17 mouse cellular contexts compared by ENCODE assay signal in the genomic region with DNA sequence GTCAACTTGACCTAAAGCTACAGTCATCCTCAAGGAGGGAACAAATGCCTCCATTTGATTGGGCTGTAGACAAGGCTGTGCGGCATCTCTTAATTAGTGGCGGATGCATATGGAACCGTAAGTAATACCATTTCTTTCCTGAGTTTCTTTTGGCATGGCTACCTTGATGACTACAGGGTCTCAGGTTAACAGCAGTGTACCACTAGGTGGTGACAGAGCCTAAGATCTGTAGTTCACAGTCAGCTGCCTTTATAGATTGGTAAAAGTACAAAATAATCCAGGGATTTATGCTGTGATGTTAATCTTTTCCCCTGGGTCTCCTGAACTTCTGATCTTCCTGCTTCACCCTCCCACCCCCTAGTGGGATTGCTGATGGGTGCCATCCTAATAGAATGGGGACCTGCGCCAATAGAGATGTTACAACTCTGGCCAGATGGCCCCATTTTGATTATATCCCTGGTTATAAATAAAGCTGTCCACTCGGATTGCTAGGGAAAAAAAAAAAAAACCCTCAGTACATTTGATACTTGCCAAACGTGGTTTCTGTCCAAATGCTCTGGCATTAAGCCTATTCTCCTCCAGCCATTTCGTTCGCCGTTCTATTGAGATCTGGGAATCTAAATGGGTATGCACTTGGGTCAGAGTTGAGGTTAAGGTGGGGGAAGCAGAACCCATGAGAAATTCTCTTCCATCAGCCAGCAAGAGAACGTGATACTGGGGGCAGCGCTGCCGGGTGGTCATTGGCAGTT. TPM values are rescaled to one million over a fixed set of nuclear protein-coding genes. Genes with fewer than 3 reads are reported as not detected.
DNase-seq lines count a peak whose midpoint lies in the region; ATAC-seq and TF ChIP-seq lines count a peak whose summit lies in the region.
"Had no signal": no experiment of that assay in that cellular context is flagged by ENCODE, and none has a peak within 500 bp of the region (broad histone marks: within the 10 kb centered on the region; RNA-seq: fewer than 3 reads in every experiment).

No protein-coding gene starts in this region.

- no peak overlapping the region for H3K4me3 ChIP-seq in kidney, postnatal 0 days (replicated peaks; ENCODE audit: low read depth, low read length)
- H3K4me3 ChIP-seq in stomach, postnatal 0 days (ENCODE audit: low read depth, low read length): no peak overlapping the region
- H3K4me3 ChIP-seq: kidney, embryonic 15.5 days; limb, embryonic 12.5 days; neural tube, embryonic 15.5 days had no signal

- H3K36me3 ChIP-seq in kidney, postnatal 0 days (ENCODE audit: insufficient read depth, low read length): no peaks in the 10 kb centered on the region
- H3K36me3 ChIP-seq in stomach, postnatal 0 days (ENCODE audit: control insufficient read depth, insufficient read depth, low read length): no peaks in the 10 kb centered on the region
- H3K36me3 ChIP-seq: kidney, embryonic 15.5 days; limb, embryonic 12.5 days; neural tube, embryonic 15.5 days had no signal

- no peak overlapping the region for H3K9ac ChIP-seq in kidney, postnatal 0 days (ENCODE audit: low read depth, low read length)
- no peak overlapping the region for H3K9ac ChIP-seq in stomach, postnatal 0 days (ENCODE audit: low read length)
- H3K9ac ChIP-seq: kidney, embryonic 15.5 days; limb, embryonic 12.5 days; neural tube, embryonic 15.5 days had no signal

- WGBS in kidney, postnatal 0 days: 68% methylated on average over 12 of the region's 12 CpGs
- 69% methylated on average over 12 of the region's 12 CpGs for WGBS in stomach, postnatal 0 days

- peak; percentile 52 to 57 for DNase-seq in cerebellum, postnatal 10 days
- DNase-seq in cerebellum, adult 9-11 months: no peak
- DNase-seq in kidney, postnatal 0 days (ENCODE audit: low spot score): no peak
- DNase-seq in kidney, postnatal 14 days: no peak
- DNase-seq in thymus, postnatal 0 days (ENCODE audit: low spot score): peak; percentile 10
- no peak for DNase-seq in thymus, adult 18-20 months
- no peak for DNase-seq in stomach, postnatal 0 days (ENCODE audit: low spot score)
- no peak for DNase-seq in frontal cortex, postnatal 10 days (ENCODE audit: low spot score in 2 of 2)
- DNase-seq: adrenal gland, postnatal 10 days; gastrocnemius, postnatal 14 days; lung, postnatal 10 days; right cerebral cortex, postnatal 14 days; thymus, postnatal 14 days had no signal

- H3K27ac ChIP-seq in kidney, postnatal 0 days: no peak overlapping the region
- H3K27ac ChIP-seq in stomach, postnatal 0 days (replicated peaks): no peak overlapping the region
- H3K27ac ChIP-seq: kidney, embryonic 15.5 days; limb, embryonic 12.5 days; neural tube, embryonic 15.5 days had no signal

- no peaks in the 10 kb centered on the region for H3K27me3 ChIP-seq in kidney, postnatal 0 days (ENCODE audit: insufficient read depth, low read length)
- no peaks in the 10 kb centered on the region for H3K27me3 ChIP-seq in stomach, postnatal 0 days (ENCODE audit: control insufficient read depth, insufficient read depth, low read length)
- H3K27me3 ChIP-seq: kidney, embryonic 15.5 days; limb, embryonic 12.5 days; neural tube, embryonic 15.5 days had no signal

- no peaks in the 10 kb centered on the region for H3K4me1 ChIP-seq in kidney, postnatal 0 days (replicated peaks; ENCODE audit: insufficient read depth, low read length)
- H3K4me1 ChIP-seq in stomach, postnatal 0 days (replicated peaks; ENCODE audit: control insufficient read depth, insufficient read depth): no peaks in the 10 kb centered on the region
- H3K4me1 ChIP-seq: kidney, embryonic 15.5 days; limb, embryonic 12.5 days had no signal

- TF ChIP-seq CTCF in kidney, postnatal 0 days (IDR thresholded peaks at IDR 0.05; ENCODE audit: low read depth): peak; percentile 47; the same call in 1 of the 2 replicates
- TF ChIP-seq CTCF in stomach, postnatal 0 days (IDR thresholded peaks at IDR 0.05; ENCODE audit: low read depth): peak; percentile 37

- ATAC-seq in kidney, postnatal 0 days (replicated peaks; ENCODE audit: low FRiP score, low read depth): no peak
- no peak for ATAC-seq in stomach, postnatal 0 days (ENCODE audit: low FRiP score, low TSS enrichment)
- ATAC-seq: hindbrain, embryonic 16.5 days had no signal

- H3K9me3 ChIP-seq in kidney, postnatal 0 days (replicated peaks; ENCODE audit: low read length): no peaks in the 10 kb centered on the region
- H3K9me3 ChIP-seq in stomach, postnatal 0 days (ENCODE audit: control insufficient read depth, low read length): no peaks in the 10 kb centered on the region
- H3K9me3 ChIP-seq: kidney, embryonic 15.5 days; limb, embryonic 12.5 days; neural tube, embryonic 15.5 days had no signal

- no peak overlapping the region for H3K4me2 ChIP-seq in kidney, postnatal 0 days (ENCODE audit: low read length)
- H3K4me2 ChIP-seq in stomach, postnatal 0 days (replicated peaks; ENCODE audit: low read depth): no peak overlapping the region
- H3K4me2 ChIP-seq: kidney, embryonic 15.5 days; limb, embryonic 12.5 days; neural tube, embryonic 15.5 days had no signal

- no peak for TF ChIP-seq EP300 in stomach, postnatal 0 days (optimal IDR thresholded peaks at IDR 0.05)

RNA-seq across cellular contexts. Expression of gene Rabl2, which starts 14.3 kb away (rescaled TPM):
- polyA plus RNA-seq in kidney, postnatal 0 days (2015; fragmentation: Nextera tagmentation; extraction: Ambion mirVana): 38.0 and 39.8 TPM in 2 replicates
- 13.0 and 15.7 TPM in 2 replicates for polyA plus RNA-seq in thymus, postnatal 0 days (2015; fragmentation: Nextera tagmentation; extraction: Ambion mirVana)
- 13.4 and 14.2 TPM in 2 replicates for polyA plus RNA-seq in stomach, postnatal 0 days (2015; fragmentation: Nextera tagmentation; extraction: Ambion mirVana)

RNA-seq across cellular contexts. Expression of gene Acr, which starts 37.9 kb away (rescaled TPM):
- polyA plus RNA-seq in kidney, postnatal 0 days (2015; fragmentation: Nextera tagmentation; extraction: Ambion mirVana): not detected in 2 replicates
- not detected in 2 replicates for polyA plus RNA-seq in thymus, postnatal 0 days (2015; fragmentation: Nextera tagmentation; extraction: Ambion mirVana)
- polyA plus RNA-seq in stomach, postnatal 0 days (2015; fragmentation: Nextera tagmentation; extraction: Ambion mirVana): 0.08 TPM in 1 of 2 replicates, not detected in the other
- polyA plus RNA-seq: limb, embryonic 12.5 days had no signal

Comparison
In these comparisons a context has a peak if more than half of its experiments do, and no peak if none do; other contexts are left out.
1. DNase-seq: peak in cerebellum, postnatal 10 days (2 of 2) and thymus, postnatal 0 days (single experiment); none in cerebellum, adult 9-11 months (single experiment), kidney, postnatal 0 days (single experiment), kidney, postnatal 14 days (single experiment), thymus, adult 18-20 months (0 of 2), stomach, postnatal 0 days (single experiment) and frontal cortex, postnatal 10 days (0 of 2).